Mouse (Mus musculus): ENCODE measurements around the gene Gm20379. TPM values are rescaled to one million over a fixed set of nuclear protein-coding genes. Genes with fewer than 3 reads are reported as not detected.

The Gm20379 gene
- total RNA-seq, 2 experiments from 2014 or later = not detected

DNA sequence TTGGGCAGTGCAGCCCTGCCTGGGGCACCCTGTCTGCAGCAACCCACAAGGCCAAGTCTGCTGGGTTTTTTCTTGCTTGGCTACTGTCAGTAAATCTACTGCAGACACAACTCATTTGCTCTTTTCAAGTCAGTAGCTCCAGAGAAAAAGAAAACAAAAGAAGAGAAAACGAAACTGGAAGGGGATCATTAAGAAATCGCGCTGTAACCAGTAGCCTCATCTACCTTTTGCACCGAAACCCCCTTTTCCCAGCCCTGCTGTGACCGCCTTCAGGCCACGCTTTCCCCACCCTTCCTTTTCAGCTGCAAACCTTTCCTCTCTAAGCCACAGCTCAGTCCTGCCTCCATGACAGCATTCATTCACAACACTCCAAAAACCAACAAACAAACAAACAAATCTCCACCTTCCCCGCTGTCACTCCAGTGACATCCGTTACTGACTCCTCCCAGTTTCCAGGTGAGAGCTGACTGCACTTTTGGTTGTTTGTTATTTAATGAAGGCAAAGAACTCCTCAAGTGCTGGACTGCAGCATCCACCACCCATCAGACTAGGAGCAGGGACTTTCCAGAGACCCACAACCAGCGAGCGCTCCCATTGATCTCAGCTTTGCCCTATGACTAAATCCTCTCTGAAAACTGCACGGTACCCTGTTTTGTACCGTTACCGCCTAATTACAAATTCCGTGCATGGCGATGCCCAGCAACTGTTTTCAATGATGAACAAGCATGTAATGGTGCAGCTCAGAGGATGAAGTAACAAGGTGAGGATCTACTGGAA, 26.5 kb downstream of the Gm20379 start:
- no peak for ATAC-seq (ENCODE audit: poor library complexity, severe bottlenecking)

- ATAC-seq (ENCODE audit: poor library complexity, severe bottlenecking) = no peak
Measured at GRCm38 (mm10) chr13:92336857-92337256, 31.1 kb downstream of the Gm20379 start.

- no peak for ATAC-seq (ENCODE audit: poor library complexity, severe bottlenecking)
Measured at GRCm38 (mm10) chr13:92337773-92338462, 32.1 kb downstream of the Gm20379 start.

DNA sequence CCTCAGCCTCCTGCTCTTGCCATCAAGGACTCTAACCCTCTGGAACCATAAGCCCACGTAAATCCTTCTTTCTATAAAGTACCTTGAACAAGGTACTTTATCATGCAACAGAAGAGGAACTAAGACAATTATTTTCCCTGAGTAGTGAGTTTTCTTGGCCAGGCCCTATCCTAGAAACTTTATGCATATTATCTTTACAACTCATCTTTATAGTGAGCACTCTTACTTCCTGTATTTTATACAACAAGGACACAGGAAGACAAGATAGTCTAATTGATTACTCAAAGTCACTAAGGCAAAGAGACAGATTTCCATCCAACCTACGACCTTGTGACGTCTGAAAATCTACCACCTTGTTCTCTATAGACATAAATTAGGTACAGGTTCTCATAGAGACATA, 34.0 kb downstream of the Gm20379 start:
- ATAC-seq (ENCODE audit: poor library complexity, severe bottlenecking) = no peak

GRCm38 (mm10) chr13:92344033-92344432, 38.3 kb downstream of the Gm20379 start:
- no peak for ATAC-seq (ENCODE audit: poor library complexity, severe bottlenecking)

DNA sequence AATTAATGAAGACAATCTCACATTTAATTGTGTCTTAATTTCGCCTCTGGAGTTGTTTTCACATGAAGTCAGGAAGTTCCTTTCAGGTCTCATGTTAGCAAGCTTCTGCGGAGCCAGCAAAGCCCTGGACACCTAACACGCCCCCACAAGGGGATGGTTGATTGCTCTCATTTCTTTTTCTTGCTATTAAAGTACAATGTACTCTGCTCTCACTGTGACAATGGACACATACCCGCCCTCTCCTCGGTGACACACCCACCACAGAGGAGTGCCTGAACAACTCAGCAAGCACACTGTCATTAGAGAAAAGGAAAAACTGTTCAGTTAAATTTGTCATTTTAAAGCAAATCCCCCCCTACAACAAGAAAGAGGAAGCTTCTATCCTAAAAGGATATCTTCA, 40.6 kb downstream of the Gm20379 start:
- ATAC-seq (ENCODE audit: poor library complexity, severe bottlenecking) = no peak

DNA sequence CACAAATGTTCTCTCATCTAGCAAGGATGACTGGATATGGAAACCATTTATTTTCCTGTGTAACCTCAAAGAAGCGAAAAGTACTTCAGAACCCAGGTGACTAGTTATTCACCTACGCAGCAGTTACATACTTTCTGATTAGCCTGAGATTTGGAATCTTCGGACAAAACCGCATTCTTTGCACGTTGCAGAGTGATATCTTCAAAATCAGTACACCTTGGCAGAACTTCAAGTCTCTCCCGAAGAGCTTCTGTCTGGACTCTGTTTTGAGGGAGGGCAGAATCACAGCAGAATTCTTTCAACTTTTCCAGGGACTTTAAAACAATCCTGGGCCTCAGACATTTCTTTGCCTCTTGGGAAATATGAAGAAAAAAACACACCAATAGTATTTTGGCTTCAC, 45.3 kb downstream of the Gm20379 start:
- ATAC-seq (ENCODE audit: poor library complexity, severe bottlenecking) = no peak

GRCm38 (mm10) chr13:92353956-92354355, 48.2 kb downstream of the Gm20379 start:
- peak; percentile 5; the same call in 1 of the 2 replicates for ATAC-seq (ENCODE audit: poor library complexity, severe bottlenecking)

- peak; percentile 87 for ATAC-seq (ENCODE audit: poor library complexity, severe bottlenecking)
Measured at GRCm38 (mm10) chr13:92354456-92355271, 48.9 kb downstream of the Gm20379 start, which contains the start of the genes Dhfr and Msh3. TSS of gene Dhfr (plus strand) at chr13:92354726. TSS of gene Msh3 (minus strand) at chr13:92355003.

DNA sequence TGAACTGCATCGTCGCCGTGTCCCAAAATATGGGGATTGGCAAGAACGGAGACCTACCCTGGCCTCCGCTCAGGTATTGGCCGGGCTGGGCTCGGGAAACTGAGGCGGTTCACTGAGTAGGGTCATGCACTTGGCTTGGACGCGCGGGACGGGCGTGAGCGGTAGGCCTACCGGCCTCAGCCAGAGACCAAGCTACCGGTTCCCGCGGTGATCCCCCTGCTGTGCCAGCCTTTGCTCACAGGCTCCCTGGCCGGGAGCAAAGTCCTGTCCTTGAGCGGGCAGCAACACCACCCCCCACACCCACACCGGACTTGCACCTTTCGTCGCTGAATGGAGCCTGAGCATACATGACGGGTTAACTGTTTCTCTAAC, 49.5 kb downstream of the Gm20379 start:
- ATAC-seq (ENCODE audit: poor library complexity, severe bottlenecking) = peak; percentile 20

DNA sequence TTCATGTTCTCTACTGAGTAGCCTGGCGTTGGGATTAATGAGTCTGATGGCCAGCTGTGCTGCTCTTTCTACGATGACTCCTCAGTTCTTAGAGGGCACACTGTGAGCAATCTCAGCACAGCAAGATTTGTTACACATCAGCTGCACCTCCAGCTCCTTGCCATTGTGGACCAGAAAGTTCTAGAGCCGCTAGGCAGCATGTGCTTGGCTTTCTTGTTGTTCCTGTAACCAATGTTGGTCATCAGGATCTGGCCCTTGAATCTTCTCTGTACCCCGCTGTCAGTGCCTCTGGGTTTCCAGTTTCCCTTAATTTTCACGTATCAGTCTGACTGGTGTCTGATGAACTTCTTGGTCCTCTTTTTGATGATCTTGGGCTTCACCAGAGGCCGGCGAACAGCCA, 50.6 kb downstream of the Gm20379 start:
- no peak for ATAC-seq (ENCODE audit: poor library complexity, severe bottlenecking)

Other genes starting within 250 kb of the Gm20379 start
- 8.8 and 9.2 TPM in 2 replicates for gene Rasgrf2, start 174.3 kb upstream of the Gm20379 start, total RNA-seq (2015)
- gene Rasgrf2, start 174.3 kb upstream of the Gm20379 start, total RNA-seq (2017) = 2.1 and 3.6 TPM in 2 replicates
- 11.8 and 13.6 TPM in 2 replicates for gene Dhfr, start 48.7 kb downstream of the Gm20379 start, total RNA-seq (2015)
- 12.6 and 12.7 TPM in 2 replicates for gene Dhfr, start 48.7 kb downstream of the Gm20379 start, total RNA-seq (2017)
- 17.3 and 21.3 TPM in 2 replicates for gene Msh3, start 49.0 kb downstream of the Gm20379 start, total RNA-seq (2015)
- gene Msh3, start 49.0 kb downstream of the Gm20379 start, total RNA-seq (2017) = 27.5 and 34.6 TPM in 2 replicates
- not detected in 2 replicates for gene Ankrd34b, start 119.9 kb downstream of the Gm20379 start, total RNA-seq (2015)
- gene Ankrd34b, start 119.9 kb downstream of the Gm20379 start, total RNA-seq (2017) = not detected in 2 replicates
- 11.6 and 12.7 TPM in 2 replicates for gene Fam151b, start 178.0 kb downstream of the Gm20379 start, total RNA-seq (2015)
- 7.7 and 12.7 TPM in 2 replicates for gene Fam151b, start 178.0 kb downstream of the Gm20379 start, total RNA-seq (2017)
- 11.5 and 13.0 TPM in 2 replicates for gene Zfyve16, start 224.9 kb downstream of the Gm20379 start, total RNA-seq (2015)
- 10.9 and 14.7 TPM in 2 replicates for gene Zfyve16, start 224.9 kb downstream of the Gm20379 start, total RNA-seq (2017)

Measured in megakaryocyte, adult 5-6 weeks (primary cell).